ENCODE assay signal across 11 mouse cellular contexts in the genomic region with DNA sequence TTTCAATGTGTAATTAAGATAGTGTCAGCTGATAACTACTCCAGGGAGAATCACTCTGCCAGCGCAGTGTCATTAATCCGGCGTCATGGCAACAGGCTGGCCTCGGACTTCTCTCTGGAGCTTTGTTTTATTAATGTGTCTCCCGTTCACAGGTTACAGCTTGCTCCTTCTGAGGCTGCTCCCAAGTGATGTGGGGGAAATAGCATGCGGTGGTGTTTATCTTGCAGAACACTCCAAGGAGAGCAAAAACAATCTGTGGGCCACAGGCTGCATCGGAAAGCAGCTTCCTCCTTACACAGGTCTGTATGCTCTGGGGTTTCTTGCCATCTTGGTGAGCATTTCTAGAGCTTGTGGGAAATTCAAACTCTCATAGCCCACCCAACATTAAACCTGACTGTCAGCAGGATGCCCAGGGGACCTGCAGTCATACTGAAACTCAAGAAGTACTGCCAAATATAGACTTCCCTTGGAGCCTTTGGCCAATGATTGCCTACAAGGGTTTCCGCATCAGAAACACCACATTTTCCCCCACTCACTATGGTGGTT. TPM values are rescaled to one million over a fixed set of nuclear protein-coding genes. Genes with fewer than 3 reads are reported as not detected.
A peak's percentile ranks its signal among the peaks of the same experiment; 100 is the strongest.
DNase-seq lines count a peak whose midpoint lies in the region; ATAC-seq lines count a peak whose summit lies in the region.
"Had no signal": no experiment of that assay in that cellular context is flagged by ENCODE, and none has a peak within 500 bp of the region (broad histone marks: within the 10 kb centered on the region; RNA-seq: fewer than 3 reads in every experiment).

No protein-coding gene starts in this region.

- no peak overlapping the region; the same call in 1 of the 2 replicates for H3K9ac ChIP-seq in forebrain, embryonic 13.5 days
- H3K9ac ChIP-seq in midbrain, embryonic 11.5 days (ENCODE audit: low read length): no peak overlapping the region

- H3K27me3 ChIP-seq in forebrain, embryonic 13.5 days: no peaks in the 10 kb centered on the region
- no peaks in the 10 kb centered on the region for H3K27me3 ChIP-seq in midbrain, embryonic 11.5 days (ENCODE audit: control insufficient read depth, insufficient read depth, low read length)

- peak overlapping the region; percentile 45 for H3K4me2 ChIP-seq in forebrain, embryonic 13.5 days
- no peak overlapping the region; the same call in 1 of the 2 replicates for H3K4me2 ChIP-seq in midbrain, embryonic 11.5 days

- peak; percentile 79 for ATAC-seq in forebrain, embryonic 13.5 days
- peak; percentile 90 for ATAC-seq in midbrain, embryonic 11.5 days (ENCODE audit: low FRiP score)

- H3K36me3 ChIP-seq in forebrain, embryonic 13.5 days (ENCODE audit: poor library complexity, severe bottlenecking): no peaks in the 10 kb centered on the region
- no peaks in the 10 kb centered on the region for H3K36me3 ChIP-seq in midbrain, embryonic 11.5 days (ENCODE audit: control insufficient read depth, insufficient read depth, low read length)

- no peaks in the 10 kb centered on the region for H3K9me3 ChIP-seq in forebrain, embryonic 13.5 days (replicated peaks)
- H3K9me3 ChIP-seq in midbrain, embryonic 11.5 days (ENCODE audit: control insufficient read depth, low read length): no peaks in the 10 kb centered on the region

- peak overlapping the region; percentile 59 for H3K27ac ChIP-seq in forebrain, embryonic 13.5 days
- peak overlapping the region; percentile 58 for H3K27ac ChIP-seq in midbrain, embryonic 11.5 days (ENCODE audit: low read depth, low read length)

- peaks cover 12% of the 10 kb centered on the region for H3K4me1 ChIP-seq in forebrain, embryonic 13.5 days
- H3K4me1 ChIP-seq in midbrain, embryonic 11.5 days (ENCODE audit: control insufficient read depth, insufficient read depth, low read length): peaks cover 16% of the 10 kb centered on the region

- peak; percentile 32 to 52 for DNase-seq in cerebellum, postnatal 10 days
- DNase-seq in cerebellum, postnatal 36 days: no peak
- peak; percentile 17 for DNase-seq in CD4-positive helper T cell, adult 2 months (ENCODE audit: low read depth, low spot score)
- peak; percentile 91 for DNase-seq in midbrain, embryonic 11.5 days (ENCODE audit: low spot score, missing footprints)
- no peak for DNase-seq in MN1 (ENCODE audit: low spot score)
- no peak for DNase-seq in adrenal gland, postnatal 25 days
- no peak for DNase-seq in thymus, postnatal 14 days
- DNase-seq: kidney, adult 18-20 months; thymus, postnatal 36 days had no signal

- no peak overlapping the region for H3K4me3 ChIP-seq in forebrain, embryonic 13.5 days
- no peak overlapping the region for H3K4me3 ChIP-seq in midbrain, embryonic 11.5 days (ENCODE audit: low read depth, low read length)

- 22% methylated on average over 8 of the region's 8 CpGs for WGBS in forebrain, embryonic 13.5 days
- WGBS in midbrain, embryonic 11.5 days: 22% methylated on average over 8 of the region's 8 CpGs

RNA-seq across cellular contexts. Expression of a gene that starts 25.4 kb away (rescaled TPM):
- 0.37 TPM in 2 replicates for polyA plus RNA-seq in forebrain, embryonic 13.5 days (2015; fragmentation: Nextera tagmentation; extraction: Ambion mirVana)
- polyA plus RNA-seq in midbrain, embryonic 11.5 days (2014; fragmentation: Nextera tagmentation; extraction: Ambion mirVana): 1.9 TPM in 2 replicates
- not detected in 2 replicates for total RNA-seq in adrenal gland, postnatal 25 days (2021)
- total RNA-seq: liver, adult 2 months had no signal
- polyA plus RNA-seq: liver, adult 2 months had no signal

RNA-seq across cellular contexts. Expression of a gene that starts 44.1 kb away (rescaled TPM):
- polyA plus RNA-seq in forebrain, embryonic 13.5 days (2015; fragmentation: Nextera tagmentation; extraction: Ambion mirVana): 41.7 and 42.0 TPM in 2 replicates
- polyA plus RNA-seq in midbrain, embryonic 11.5 days (2014; fragmentation: Nextera tagmentation; extraction: Ambion mirVana): 55.1 and 56.5 TPM in 2 replicates
- 37.6 and 40.0 TPM in 2 replicates for total RNA-seq in adrenal gland, postnatal 25 days (2021)

RNA-seq across cellular contexts. Expression of a gene that starts 59.2 kb away (rescaled TPM):
- not detected in 2 replicates for polyA plus RNA-seq in forebrain, embryonic 13.5 days (2015; fragmentation: Nextera tagmentation; extraction: Ambion mirVana)
- not detected in 2 replicates for polyA plus RNA-seq in midbrain, embryonic 11.5 days (2014; fragmentation: Nextera tagmentation; extraction: Ambion mirVana)
- not detected in 2 replicates for total RNA-seq in adrenal gland, postnatal 25 days (2021)
- total RNA-seq: liver, adult 2 months had no signal
- polyA plus RNA-seq: liver, adult 2 months had no signal

Comparison
In these comparisons a context has a peak if more than half of its experiments do, and no peak if none do; other contexts are left out.
1. DNase-seq: peak in cerebellum, postnatal 10 days (2 of 2), CD4-positive helper T cell, adult 2 months (single experiment) and midbrain, embryonic 11.5 days (single experiment); none in cerebellum, postnatal 36 days (0 of 2), MN1 (single experiment), adrenal gland, postnatal 25 days (single experiment) and thymus, postnatal 14 days (single experiment).